Mouse (Mus musculus): ENCODE measurements around the gene Scaf11. TPM values are rescaled to one million over a fixed set of nuclear protein-coding genes. Genes with fewer than 3 reads are reported as not detected.
"Not testable (repeated sequence)": the region's sequence is repeated elsewhere in the genome, so short reads cannot be mapped to it uniquely, and the experiment has no call there.

Gene Scaf11
- polyA plus RNA-seq (2012; rRNA removed), result 5.3 and 5.9 TPM in 2 replicates

DNA sequence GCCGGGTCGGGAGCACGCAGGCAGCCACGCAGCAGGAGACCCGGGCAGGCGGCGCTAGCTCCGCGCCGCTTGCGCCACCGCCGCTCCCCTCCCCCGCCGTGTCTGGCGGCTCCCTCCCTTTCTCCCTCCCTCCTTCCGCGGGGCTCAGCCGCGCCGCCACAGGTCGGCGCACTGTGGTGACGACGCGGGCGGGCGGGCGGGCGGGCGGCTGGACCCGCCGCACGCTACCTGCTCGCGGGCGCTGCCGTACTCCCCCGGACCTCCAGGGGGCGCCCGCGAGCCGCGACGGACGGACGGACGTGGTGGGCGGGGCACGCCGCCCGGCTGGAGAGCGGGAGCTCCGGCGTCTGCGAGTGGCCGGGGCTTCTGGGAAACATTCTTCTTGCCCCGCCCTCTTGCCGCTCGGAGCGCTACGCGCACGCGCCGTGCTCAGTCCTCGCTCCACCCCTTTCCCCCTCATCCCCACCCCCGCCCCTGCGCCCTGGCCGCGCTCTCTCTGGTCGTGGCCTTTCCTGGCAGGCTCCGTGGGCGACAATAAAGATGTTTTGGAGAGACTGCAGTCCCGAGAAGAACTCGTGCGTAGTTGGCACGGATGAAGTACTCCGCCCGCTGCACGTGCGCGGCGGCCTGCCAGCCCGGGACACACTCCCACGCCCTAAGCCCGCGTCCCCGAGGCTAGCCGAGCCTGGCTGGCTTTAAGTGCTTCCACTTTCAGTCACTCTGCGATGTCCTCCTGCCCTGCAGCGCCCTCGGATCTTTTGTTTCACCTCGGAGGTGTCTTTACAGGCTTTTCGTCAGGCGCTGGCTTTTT is at the start of gene Scaf11:
Gene Scaf11 (minus strand): TSS at position 114 of the 811 bp plus-strand sequence.
- H3K27ac ChIP-seq (ENCODE audit: control insufficient read depth, insufficient read depth, low read depth, low read length), result peak within 1 kb of the TSS; percentile 91
- H3K4me3 ChIP-seq (ENCODE audit: control insufficient read depth, low read depth, low read length), result peak within 1 kb of the TSS; percentile 95
- H3K36me3 ChIP-seq (ENCODE audit: control insufficient read depth, insufficient read depth, low read length), result no peaks in the 10 kb centered on the region
- peaks cover 12% of the 10 kb centered on the region for H3K4me1 ChIP-seq (ENCODE audit: control insufficient read depth, insufficient read depth, low read length)
- H3K27me3 ChIP-seq (ENCODE audit: control insufficient read depth, insufficient read depth, low read length), result no peaks in the 10 kb centered on the region
- TF ChIP-seq CTCF (IDR thresholded peaks at IDR 0.05; ENCODE audit: control insufficient read depth, insufficient read depth, insufficient replicate concordance, low read depth, low read length) (peak; percentile 70), POLR2A (IDR thresholded peaks at IDR 0.05; ENCODE audit: control insufficient read depth, low read depth, low read length) (peak; percentile 59)

DNA sequence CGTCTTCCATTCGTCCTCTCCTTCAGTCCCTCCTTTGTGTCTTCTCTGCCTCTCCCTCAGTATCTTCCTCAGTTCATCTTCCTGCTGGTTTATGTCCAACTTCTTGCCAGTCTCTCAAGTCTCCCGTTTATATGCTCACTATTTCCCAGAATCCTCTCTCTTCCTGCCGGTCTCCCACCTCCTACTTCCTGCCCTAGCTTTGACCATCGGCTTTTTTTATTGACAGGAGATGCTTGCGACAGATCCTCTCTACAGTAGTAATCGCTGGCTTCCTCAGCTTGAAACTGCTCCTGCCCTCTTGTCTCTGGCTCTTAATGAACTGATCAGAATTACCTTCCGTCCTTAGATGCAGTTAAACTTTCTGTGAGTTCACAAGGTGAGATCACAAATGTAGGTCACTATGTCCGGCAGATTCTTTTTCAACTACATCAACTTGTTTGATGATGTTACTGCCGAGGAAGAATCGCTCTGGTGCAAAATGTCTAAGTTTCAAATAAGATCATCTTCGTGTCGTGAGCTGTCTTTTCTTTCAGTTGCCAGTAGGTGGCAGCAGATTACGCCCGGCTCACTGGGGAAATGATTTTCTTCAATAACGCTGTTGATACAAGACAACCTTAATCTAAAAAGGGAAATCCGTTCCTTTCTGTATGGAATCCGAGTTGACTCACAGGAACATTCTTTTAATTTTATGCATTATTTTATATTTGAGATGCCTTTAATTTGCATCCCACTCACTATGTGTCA is 46.6 kb upstream of the Scaf11 start:
- no peaks in the 10 kb centered on the region for H3K4me1 ChIP-seq (ENCODE audit: control insufficient read depth, insufficient read depth, low read length)
- no peaks in the 10 kb centered on the region for H3K36me3 ChIP-seq (ENCODE audit: control insufficient read depth, insufficient read depth, low read length)
- no peak for TF ChIP-seq POLR2A (IDR thresholded peaks at IDR 0.05; ENCODE audit: control insufficient read depth, low read depth, low read length)
- TF ChIP-seq CTCF (IDR thresholded peaks at IDR 0.05; ENCODE audit: control insufficient read depth, insufficient read depth, insufficient replicate concordance, low read depth, low read length), result no peak
- H3K4me3 ChIP-seq (ENCODE audit: control insufficient read depth, low read depth, low read length), result no peak overlapping the region
- H3K27me3 ChIP-seq (ENCODE audit: control insufficient read depth, insufficient read depth, low read length), result no peaks in the 10 kb centered on the region
- no peak overlapping the region for H3K27ac ChIP-seq (ENCODE audit: control insufficient read depth, insufficient read depth, low read depth, low read length)

DNA sequence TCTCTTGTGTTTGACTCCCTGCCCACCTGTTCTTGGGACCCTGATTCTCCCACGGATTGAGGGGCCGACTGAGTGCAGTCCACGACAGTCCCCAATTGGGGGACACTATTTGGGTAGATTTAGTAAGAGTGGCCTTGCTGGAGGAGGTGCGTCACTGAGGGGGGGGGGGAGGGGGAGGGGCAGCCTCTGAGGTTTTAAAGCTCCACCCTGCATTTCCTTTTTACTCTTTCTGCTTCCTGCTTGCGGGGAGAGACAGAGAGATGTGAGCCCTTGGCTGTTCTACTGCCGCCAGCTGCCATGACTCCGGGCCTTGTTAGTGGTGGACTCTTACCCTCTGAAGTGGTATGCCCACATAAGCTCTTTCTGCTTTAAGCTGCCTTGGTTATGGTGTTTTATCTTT is 37.0 kb upstream of the Scaf11 start:
- no peaks in the 10 kb centered on the region for H3K36me3 ChIP-seq (ENCODE audit: control insufficient read depth, insufficient read depth, low read length)
- no peak overlapping the region for H3K4me3 ChIP-seq (ENCODE audit: control insufficient read depth, low read depth, low read length)
- H3K27me3 ChIP-seq (ENCODE audit: control insufficient read depth, insufficient read depth, low read length), result no peaks in the 10 kb centered on the region
- TF ChIP-seq POLR2A (IDR thresholded peaks at IDR 0.05; ENCODE audit: control insufficient read depth, low read depth, low read length) (no peak), CTCF (IDR thresholded peaks at IDR 0.05; ENCODE audit: control insufficient read depth, insufficient read depth, insufficient replicate concordance, low read depth, low read length) (no peak)
- no peak overlapping the region for H3K27ac ChIP-seq (ENCODE audit: control insufficient read depth, insufficient read depth, low read depth, low read length)
- no peaks in the 10 kb centered on the region; the same call in 1 of the 2 replicates for H3K4me1 ChIP-seq (ENCODE audit: control insufficient read depth, insufficient read depth, low read length)

DNA sequence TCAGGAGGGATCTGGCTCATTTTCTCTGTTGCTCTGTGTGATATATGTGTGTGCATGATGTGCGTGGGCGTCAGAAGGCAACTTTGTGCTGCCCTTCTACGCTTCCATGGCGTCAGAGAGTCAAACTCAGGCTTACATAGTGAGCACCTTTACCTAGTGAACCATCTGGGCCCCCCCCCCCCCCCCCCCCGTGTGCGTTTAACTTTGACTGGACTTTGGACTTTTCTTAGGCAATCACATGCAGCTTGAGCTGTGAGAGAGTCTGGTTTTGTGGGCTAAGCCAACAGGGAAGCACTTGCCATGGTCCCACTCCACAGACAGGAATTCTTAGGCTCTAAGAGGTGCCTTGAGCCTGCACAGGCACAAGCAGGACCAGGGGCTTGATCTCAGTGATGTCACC is 33.6 kb upstream of the Scaf11 start:
- no peak overlapping the region for H3K27ac ChIP-seq (ENCODE audit: control insufficient read depth, insufficient read depth, low read depth, low read length)
- no peaks in the 10 kb centered on the region; the same call in none of the 2 replicates for H3K4me1 ChIP-seq (ENCODE audit: control insufficient read depth, insufficient read depth, low read length)
- TF ChIP-seq CTCF (IDR thresholded peaks at IDR 0.05; ENCODE audit: control insufficient read depth, insufficient read depth, insufficient replicate concordance, low read depth, low read length) (no peak), POLR2A (IDR thresholded peaks at IDR 0.05; ENCODE audit: control insufficient read depth, low read depth, low read length) (no peak)
- no peak overlapping the region for H3K4me3 ChIP-seq (ENCODE audit: control insufficient read depth, low read depth, low read length)
- no peaks in the 10 kb centered on the region for H3K36me3 ChIP-seq (ENCODE audit: control insufficient read depth, insufficient read depth, low read length)
- H3K27me3 ChIP-seq (ENCODE audit: control insufficient read depth, insufficient read depth, low read length), result no peaks in the 10 kb centered on the region

GRCm38 (mm10) chr15:96493573-96493972 is 32.9 kb upstream of the Scaf11 start:
- no peak overlapping the region for H3K4me3 ChIP-seq (ENCODE audit: control insufficient read depth, low read depth, low read length)
- H3K4me1 ChIP-seq (ENCODE audit: control insufficient read depth, insufficient read depth, low read length), result no peaks in the 10 kb centered on the region; the same call in none of the 2 replicates
- no peaks in the 10 kb centered on the region for H3K27me3 ChIP-seq (ENCODE audit: control insufficient read depth, insufficient read depth, low read length)
- H3K36me3 ChIP-seq (ENCODE audit: control insufficient read depth, insufficient read depth, low read length), result no peaks in the 10 kb centered on the region
- TF ChIP-seq CTCF (IDR thresholded peaks at IDR 0.05; ENCODE audit: control insufficient read depth, insufficient read depth, insufficient replicate concordance, low read depth, low read length), result no peak
- no peak for TF ChIP-seq POLR2A (IDR thresholded peaks at IDR 0.05; ENCODE audit: control insufficient read depth, low read depth, low read length)
- no peak overlapping the region for H3K27ac ChIP-seq (ENCODE audit: control insufficient read depth, insufficient read depth, low read depth, low read length)

GRCm38 (mm10) chr15:96492919-96493318 is 32.3 kb upstream of the Scaf11 start:
- H3K27me3 ChIP-seq (ENCODE audit: control insufficient read depth, insufficient read depth, low read length); H3K27ac ChIP-seq (ENCODE audit: control insufficient read depth, insufficient read depth, low read depth, low read length); H3K4me1 ChIP-seq (ENCODE audit: control insufficient read depth, insufficient read depth, low read length); H3K36me3 ChIP-seq (ENCODE audit: control insufficient read depth, insufficient read depth, low read length); H3K4me3 ChIP-seq (ENCODE audit: control insufficient read depth, low read depth, low read length): not testable (repeated sequence)

GRCm38 (mm10) chr15:96491861-96492641 is 31.4 kb upstream of the Scaf11 start:
- no peak overlapping the region for H3K27ac ChIP-seq (ENCODE audit: control insufficient read depth, insufficient read depth, low read depth, low read length)
- peaks cover 2% of the 10 kb centered on the region for H3K4me1 ChIP-seq (ENCODE audit: control insufficient read depth, insufficient read depth, low read length)
- no peak for TF ChIP-seq CTCF (IDR thresholded peaks at IDR 0.05; ENCODE audit: control insufficient read depth, insufficient read depth, insufficient replicate concordance, low read depth, low read length)
- TF ChIP-seq POLR2A (IDR thresholded peaks at IDR 0.05; ENCODE audit: control insufficient read depth, low read depth, low read length), result no peak
- no peaks in the 10 kb centered on the region for H3K36me3 ChIP-seq (ENCODE audit: control insufficient read depth, insufficient read depth, low read length)
- H3K27me3 ChIP-seq (ENCODE audit: control insufficient read depth, insufficient read depth, low read length), result no peaks in the 10 kb centered on the region
- no peak overlapping the region for H3K4me3 ChIP-seq (ENCODE audit: control insufficient read depth, low read depth, low read length)
